Mouse (Mus musculus) intestine, embryonic 16.5 days (tissue): ENCODE results near the gene Prr36. TPM values are rescaled to one million over a fixed set of nuclear protein-coding genes. Genes with fewer than 3 reads are reported as not detected.
A peak's percentile ranks its signal among the peaks of the same experiment; 100 is the strongest.

Experiments used
- ATAC-seq: fragments of 200-750 bp; cut with Nextera tagmentation; 2 replicates; pipeline ENCODE4 v1.8.0; 2017; ENCODE audit warnings: moderate TSS enrichment, moderate library complexity
- H3K27ac ChIP-seq: fragments of 300-500 bp; sonication (generic); 2 replicates; pipeline ENCODE4 v1.5.1; 2014; ENCODE audit warnings: mild to moderate bottlenecking, low read length
- H3K27me3 ChIP-seq: fragments of 300-500 bp; sonication (generic); replicated peaks from 2 replicates; pipeline ENCODE4 v1.6.1; 2014; ENCODE audit warnings: low read length, control low read depth, mixed read lengths; ENCODE audit not compliant: control insufficient read depth, insufficient read depth
- H3K36me3 ChIP-seq: fragments of 300-500 bp; sonication (generic); 2 replicates; pipeline ENCODE4 v1.6.1; 2014; ENCODE audit warnings: low read length, control low read depth; ENCODE audit not compliant: control insufficient read depth, insufficient read depth
- H3K4me1 ChIP-seq: fragments of 300-500 bp; sonication (generic); 2 replicates; pipeline ENCODE4 v1.6.1; 2014; ENCODE audit warnings: low read length, control low read depth, mixed read lengths; ENCODE audit not compliant: control insufficient read depth, insufficient read depth
- H3K4me2 ChIP-seq: fragments of 300-500 bp; sonication (generic); 2 replicates; pipeline ENCODE4 v1.6.1; 2014; ENCODE audit warnings: low read depth, low read length, control low read depth
- H3K4me3 ChIP-seq: fragments of 300-500 bp; sonication (generic); 2 replicates; pipeline ENCODE4 v1.5.1; 2014; ENCODE audit warnings: mild to moderate bottlenecking, low read length
- H3K9ac ChIP-seq: fragments of 300-500 bp; sonication (generic); 2 replicates; pipeline ENCODE4 v1.6.1; 2014; ENCODE audit warnings: low read depth, low read length
- H3K9me3 ChIP-seq: fragments of 300-500 bp; sonication (generic); 2 replicates; pipeline ENCODE4 v1.6.1; 2016; ENCODE audit warnings: low read length, control low read depth; ENCODE audit not compliant: control insufficient read depth
- WGBS: fragments of 180-500 bp; shearing (Covaris S2); extraction: QIAGEN DNeasy Blood & Tissue Kit; methylation state at CpG from one replicate; pipeline ENCODE4 v1.1.7; 2014; 5-methylcytosine and 5-hydroxymethylcytosine counted together
- polyA plus RNA-seq: library from polyadenylated mRNA; unstranded; fragments of >200 nt; fragmentation: Nextera tagmentation; extraction: Ambion mirVana; gene quantifications from 2 replicates; pipeline ENCODE4 v1.2.1, GENCODE M21; 2015

Gene Prr36
- polyA plus RNA-seq = 2.8 and 3.2 TPM in 2 replicates

DNA sequence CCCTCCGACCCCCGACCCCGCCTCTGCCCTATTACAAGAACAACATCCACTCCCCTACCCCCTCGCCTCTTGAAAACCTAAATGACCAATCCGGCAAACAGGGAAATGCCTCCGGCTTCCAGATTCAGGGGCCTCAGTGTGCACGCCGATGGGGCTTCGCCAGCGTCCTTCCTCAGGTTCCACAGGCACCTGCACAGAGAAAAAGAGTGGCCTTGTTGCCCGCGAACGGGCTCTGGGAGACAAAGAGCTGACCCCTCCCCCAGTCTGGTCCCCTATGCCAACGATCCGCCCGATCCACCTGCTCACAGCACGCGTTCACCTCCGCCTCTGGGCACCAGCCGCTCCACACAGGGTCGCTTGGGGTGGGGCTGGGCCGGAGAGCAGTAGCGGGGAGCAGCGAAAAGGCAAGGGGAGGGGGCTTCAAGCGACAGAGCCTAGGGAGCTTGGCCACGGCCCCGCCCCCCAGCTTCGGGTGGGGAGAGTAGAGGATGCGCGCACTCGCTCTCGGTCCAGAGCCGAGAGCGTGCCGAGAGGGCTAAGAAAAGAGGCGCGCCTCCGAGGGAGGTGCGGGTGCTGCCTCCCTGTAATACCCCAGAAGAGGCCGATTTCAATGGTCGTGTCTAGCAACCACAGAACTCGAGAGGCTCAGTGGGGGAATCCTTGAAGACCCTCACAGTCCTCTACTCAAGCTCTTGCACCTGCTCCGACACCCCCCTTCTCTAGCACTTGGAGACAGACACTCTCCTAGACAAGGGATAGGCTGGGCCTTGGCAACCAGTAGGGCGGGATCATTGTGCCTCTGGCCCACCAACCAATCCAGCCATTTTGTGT lies at the start of gene Prr36:
Prr36 (minus strand) TSS at position 669 of the 831 bp plus-strand sequence.
- H3K4me1 ChIP-seq = peaks cover 36% of the 10 kb centered on the region
- no peaks in the 10 kb centered on the region; the same call in 1 of the 2 replicates for H3K9me3 ChIP-seq
- under 1% methylated on average over 44 of the region's 44 CpGs for WGBS
- no peaks in the 10 kb centered on the region for H3K36me3 ChIP-seq
- H3K27me3 ChIP-seq = peaks cover 11% of the 10 kb centered on the region; the same call in 1 of the 2 replicates
- no peak; the same call in 1 of the 2 replicates for ATAC-seq
- H3K4me3 ChIP-seq = peak within 1 kb of the TSS; percentile 57
- peak within 1 kb of the TSS; percentile 96 for H3K4me2 ChIP-seq
- peak within 1 kb of the TSS; percentile 71 for H3K9ac ChIP-seq
- no peak within 1 kb of the TSS for H3K27ac ChIP-seq

DNA sequence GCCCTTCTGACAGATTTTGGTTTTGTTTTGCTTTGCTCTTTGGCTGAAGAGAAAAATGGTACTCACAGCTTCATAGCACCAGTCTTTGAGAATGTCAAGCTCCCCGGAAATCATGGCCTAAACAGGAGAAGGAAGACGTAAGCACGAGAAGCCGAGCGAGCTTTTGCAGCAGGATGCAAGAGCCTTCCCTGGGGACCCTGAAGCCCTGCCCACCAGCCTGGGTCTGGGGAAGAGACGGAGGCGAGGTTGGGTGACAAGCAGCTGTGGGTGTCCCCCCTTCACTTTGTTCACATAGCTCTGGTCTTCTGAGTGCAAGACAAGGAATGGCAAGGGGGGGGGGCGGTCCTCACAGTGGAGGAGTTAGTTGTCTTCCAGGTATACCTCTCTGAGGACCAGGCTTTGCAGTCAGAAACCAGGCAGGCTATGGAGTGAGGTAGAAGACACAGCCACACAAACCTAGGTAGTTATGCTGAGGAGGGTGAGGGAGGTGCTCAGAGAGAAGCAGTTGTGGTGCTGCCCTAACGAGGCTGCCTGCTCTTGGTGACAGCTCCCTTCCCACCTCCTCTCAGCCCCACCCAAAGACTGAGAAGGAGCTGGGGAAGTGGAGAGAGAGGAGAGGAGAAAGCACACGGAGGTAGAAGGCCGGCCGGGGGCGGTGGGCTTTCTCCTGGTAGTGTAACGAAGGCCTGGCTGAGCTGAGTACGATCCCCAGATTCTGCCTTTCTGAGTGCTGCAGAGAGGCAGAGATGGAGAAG lies 48.1 kb upstream of the Prr36 start:
- Histone ChIP-seq H3K4me3 (no peak overlapping the region), H3K9ac (no peak overlapping the region), H3K4me1 (no peaks in the 10 kb centered on the region), H3K27ac (no peak overlapping the region), H3K27me3 (no peaks in the 10 kb centered on the region), H3K9me3 (no peaks in the 10 kb centered on the region), H3K36me3 (peaks cover 44% of the 10 kb centered on the region), H3K4me2 (no peak overlapping the region)
- WGBS = 90% methylated on average over 15 of the region's 15 CpGs
- no peak for ATAC-seq

DNA sequence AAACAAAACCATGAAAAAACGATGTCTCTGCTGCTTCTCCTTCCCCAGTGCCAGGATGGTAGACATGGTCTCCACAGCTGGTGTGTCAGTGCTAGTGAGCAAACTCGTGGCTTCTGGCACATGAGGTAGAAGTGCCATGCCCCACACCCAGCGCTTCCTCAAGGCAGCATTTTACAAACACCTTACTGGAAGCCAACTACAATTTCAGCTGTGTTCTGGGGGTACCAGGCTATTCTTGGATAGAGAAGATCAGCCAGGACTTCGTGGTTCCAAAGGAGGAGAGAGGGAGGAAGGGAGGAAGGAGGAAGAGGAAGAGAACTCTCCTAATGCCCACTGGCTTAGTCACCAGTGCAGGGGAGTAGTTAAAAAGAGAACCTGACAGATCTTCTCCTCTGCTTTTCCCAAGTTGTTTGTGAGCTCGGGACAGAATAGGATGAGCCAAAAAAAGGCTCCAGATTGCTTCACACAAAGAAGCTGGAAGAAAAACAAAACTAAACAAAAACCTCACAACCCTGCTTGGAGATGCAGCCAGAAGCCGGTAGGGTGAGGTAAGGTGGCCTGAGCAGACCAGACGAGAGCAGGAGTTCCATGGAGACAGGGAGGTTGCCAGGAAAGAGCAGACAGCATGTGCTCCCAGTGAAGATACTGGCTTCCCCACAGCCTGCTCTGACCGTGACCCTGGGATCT lies 46.0 kb upstream of the Prr36 start:
- Histone ChIP-seq H3K9ac (no peak overlapping the region), H3K27ac (no peak overlapping the region), H3K4me3 (no peak overlapping the region), H3K4me1 (peaks cover 7% of the 10 kb centered on the region), H3K27me3 (no peaks in the 10 kb centered on the region), H3K4me2 (no peak overlapping the region), H3K36me3 (peaks cover 40% of the 10 kb centered on the region), H3K9me3 (no peaks in the 10 kb centered on the region)
- no peak for ATAC-seq
- 82% methylated on average over 8 of the region's 8 CpGs for WGBS

DNA sequence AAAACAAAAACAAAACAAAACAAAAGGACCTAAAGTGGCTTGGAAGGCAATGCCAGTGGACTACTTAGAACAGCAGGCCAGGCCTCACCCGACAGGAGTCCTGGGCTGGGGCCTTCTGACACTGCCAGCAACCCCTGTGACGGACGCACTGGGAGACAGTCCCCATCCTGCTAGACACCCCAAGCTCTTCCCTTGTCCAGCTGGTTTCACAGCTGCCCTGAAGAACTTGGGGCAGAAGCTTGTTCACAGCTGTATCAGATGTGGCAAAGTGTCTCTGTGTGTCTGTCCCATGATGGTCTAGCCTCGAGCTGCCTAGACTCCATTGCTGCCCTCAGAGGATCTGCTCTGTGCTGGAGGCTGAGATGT lies 42.5 kb upstream of the Prr36 start:
- WGBS = 85% methylated on average over 4 of the region's 4 CpGs
- Histone ChIP-seq H3K9me3 (no peaks in the 10 kb centered on the region), H3K9ac (peak overlapping the region; percentile 47; the same call in 1 of the 2 replicates), H3K4me3 (no peak overlapping the region), H3K36me3 (peaks cover 24% of the 10 kb centered on the region), H3K4me1 (peaks cover 9% of the 10 kb centered on the region), H3K4me2 (no peak overlapping the region), H3K27me3 (no peaks in the 10 kb centered on the region), H3K27ac (peak overlapping the region; percentile 40; the same call in 1 of the 2 replicates)
- ATAC-seq = no peak

DNA sequence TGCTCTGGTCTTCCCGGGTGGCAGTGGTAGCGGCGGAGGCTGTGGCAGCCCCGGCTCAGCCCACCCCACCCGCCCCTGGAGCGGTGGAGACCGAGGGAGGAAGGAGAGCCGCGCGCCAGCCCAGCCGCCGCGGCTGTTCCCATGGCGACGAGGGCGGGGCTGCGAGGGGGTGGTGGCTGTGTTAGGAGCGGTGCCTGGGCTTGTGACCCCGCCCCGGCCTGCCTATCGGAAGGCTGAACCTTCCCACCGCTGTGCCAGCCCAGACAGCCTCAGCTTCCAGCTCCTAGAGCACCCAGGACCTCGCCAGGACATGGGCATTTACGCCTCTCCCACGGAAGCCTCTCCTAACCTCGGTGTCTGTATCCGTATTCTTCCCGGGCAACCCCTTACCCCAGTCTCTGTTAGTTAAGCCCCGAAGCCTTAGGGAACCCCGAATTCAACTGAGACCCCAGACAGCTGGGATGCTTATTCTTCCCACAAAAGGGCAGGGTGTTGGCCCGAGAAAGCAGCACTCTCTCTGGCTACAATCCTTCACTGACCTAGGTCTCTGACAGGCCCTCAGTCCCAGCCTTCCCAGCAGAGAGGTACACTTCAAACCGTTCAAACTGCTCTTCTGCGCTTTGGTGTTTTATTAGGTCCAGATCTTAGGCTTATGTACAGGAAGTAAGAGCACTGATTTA lies 42.0 kb upstream of the Prr36 start, which contains the start of gene Ctxn1:
Ctxn1 (minus strand) TSS at position 150 of the 680 bp plus-strand sequence.
- peaks cover 10% of the 10 kb centered on the region for H3K4me1 ChIP-seq
- WGBS = 5% methylated on average over 31 of the region's 33 CpGs
- H3K4me2 ChIP-seq = peak within 1 kb of the TSS; percentile 91
- H3K36me3 ChIP-seq = peaks cover 24% of the 10 kb centered on the region
- H3K9me3 ChIP-seq = no peaks in the 10 kb centered on the region
- H3K4me3 ChIP-seq = peak within 1 kb of the TSS; percentile 73
- peak within 1 kb of the TSS; percentile 82 for H3K9ac ChIP-seq
- peak; percentile 95 for ATAC-seq
- no peaks in the 10 kb centered on the region for H3K27me3 ChIP-seq
- H3K27ac ChIP-seq = peak within 1 kb of the TSS; percentile 40

DNA sequence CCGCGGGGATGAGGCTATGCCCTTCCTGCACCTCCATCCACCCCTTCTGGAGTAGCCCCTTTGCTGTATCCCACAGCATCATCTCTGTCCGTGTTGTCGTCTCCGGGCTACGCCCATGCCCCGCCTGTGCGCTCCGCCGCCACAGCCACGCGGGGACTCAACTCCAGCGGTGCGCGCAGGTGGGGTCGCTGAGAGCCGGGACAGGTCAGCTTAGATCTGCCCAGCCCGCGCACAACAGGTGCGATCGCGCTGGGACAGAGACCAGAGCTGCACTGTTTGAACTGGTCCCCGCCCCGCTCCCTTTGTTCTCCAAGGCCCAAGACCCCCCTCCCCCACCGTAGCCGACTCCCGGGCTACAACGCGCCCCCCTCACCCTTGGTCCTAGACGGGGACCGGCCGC lies 41.4 kb upstream of the Prr36 start:
- peaks cover 16% of the 10 kb centered on the region for H3K4me1 ChIP-seq
- H3K27me3 ChIP-seq = no peaks in the 10 kb centered on the region
- no peaks in the 10 kb centered on the region for H3K9me3 ChIP-seq
- H3K9ac ChIP-seq = peak overlapping the region; percentile 82
- H3K4me3 ChIP-seq = peak overlapping the region; percentile 73
- H3K27ac ChIP-seq = peak overlapping the region; percentile 37
- peak overlapping the region; percentile 91 for H3K4me2 ChIP-seq
- ATAC-seq = peak; percentile 74
- peaks cover 24% of the 10 kb centered on the region for H3K36me3 ChIP-seq
- WGBS = under 1% methylated on average over 32 of the region's 32 CpGs

DNA sequence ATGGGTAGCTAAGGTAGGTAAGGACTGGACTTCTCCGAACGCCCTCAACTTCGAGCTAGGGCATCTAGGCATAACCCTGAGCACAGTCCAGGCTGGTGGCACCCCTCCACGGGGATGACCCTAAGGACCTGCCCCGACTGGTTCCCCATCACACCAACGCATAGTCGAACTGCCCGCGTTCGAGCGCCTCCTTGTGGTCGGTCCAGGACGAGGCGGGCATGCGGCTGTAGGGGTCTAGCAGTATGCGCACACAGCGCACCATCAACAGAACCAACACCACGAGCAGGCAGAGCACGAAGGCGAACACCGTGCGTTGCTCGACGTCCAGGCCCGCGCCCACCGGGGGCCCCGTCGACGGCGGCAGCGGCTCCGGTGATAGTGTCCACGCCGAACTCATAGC lies 41.0 kb upstream of the Prr36 start:
- H3K27ac ChIP-seq = peak overlapping the region; percentile 37
- peak; percentile 41 for ATAC-seq
- no peaks in the 10 kb centered on the region for H3K27me3 ChIP-seq
- WGBS = 2% methylated on average over 35 of the region's 35 CpGs
- H3K9me3 ChIP-seq = no peaks in the 10 kb centered on the region
- peaks cover 18% of the 10 kb centered on the region for H3K4me1 ChIP-seq
- H3K36me3 ChIP-seq = peaks cover 24% of the 10 kb centered on the region
- H3K9ac ChIP-seq = peak overlapping the region; percentile 82
- peak overlapping the region; percentile 73 for H3K4me3 ChIP-seq
- peak overlapping the region; percentile 91 for H3K4me2 ChIP-seq

DNA sequence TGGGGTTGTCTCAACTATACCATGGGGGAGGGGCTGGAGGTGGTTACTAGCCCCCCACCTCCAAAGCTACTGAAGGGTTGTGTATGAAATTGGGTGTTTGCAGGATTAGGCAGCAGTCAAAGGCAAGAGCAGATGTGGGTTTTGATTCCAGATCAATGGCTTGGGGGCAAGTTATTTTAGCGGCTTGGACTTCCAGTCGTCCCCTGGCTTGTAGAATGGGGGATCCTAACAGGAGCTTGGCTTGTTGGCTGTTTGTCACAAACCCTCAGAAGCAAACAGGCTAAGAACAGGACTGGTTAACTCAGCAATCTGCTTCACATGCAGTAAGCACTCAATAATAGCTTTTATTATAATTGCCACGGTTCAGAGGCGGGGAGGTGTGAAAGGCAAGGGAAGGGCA lies 40.1 kb upstream of the Prr36 start:
- ATAC-seq = no peak
- no peak overlapping the region for H3K9ac ChIP-seq
- H3K36me3 ChIP-seq = peaks cover 24% of the 10 kb centered on the region
- WGBS = 77% methylated on average over 4 of the region's 4 CpGs
- peaks cover 20% of the 10 kb centered on the region for H3K4me1 ChIP-seq
- no peaks in the 10 kb centered on the region for H3K27me3 ChIP-seq
- H3K9me3 ChIP-seq = no peaks in the 10 kb centered on the region
- H3K4me3 ChIP-seq = no peak overlapping the region
- peak overlapping the region; percentile 33; the same call in 1 of the 2 replicates for H3K27ac ChIP-seq
- H3K4me2 ChIP-seq = 0 out of 2 replicates have a peak overlapping the region, but pooled peaks have one; percentile 12
